Mouse (Mus musculus) embryonic fibroblast, embryonic 13.5 days (primary cell): ENCODE measurements at regions not wholly inside any gene's neighbourhood (a gene's known extent, or its start where the extent isn't known, plus 50 kb on each side); places are given as distances from the start of the nearest gene placed in this dataset.

Experiments
- CTCF ChIP-seq: IDR thresholded peaks from 2 replicates; pipeline ENCODE4 v1.5.1; 2011; ENCODE audit warnings: mild to moderate bottlenecking, control low read depth, low read length, moderate library complexity, borderline replicate concordance; ENCODE audit not compliant: insufficient read depth
- POLR2A ChIP-seq: IDR thresholded peaks from 2 replicates; pipeline ENCODE4 v1.6.1; 2011; ENCODE audit warnings: low read depth, mild to moderate bottlenecking, control low read depth, low read length, moderate library complexity

- no peak for TF ChIP-seq POLR2A
- no peak for TF ChIP-seq CTCF
These were observed 124.2 kb upstream of the Thy1 start for GRCm38 (mm10) chr9:43919010-43919409.
